Mouse (Mus musculus): Measurements from ENCODE around the gene Srsf12.

Gene Srsf12

GRCm38 (mm10) chr4:33208881-33209841 is at the start of gene Srsf12:
Gene Srsf12, plus strand, starts transcription at chr4:33208991.
- no peak for DNase-seq (ENCODE audit: low spot score)

DNA sequence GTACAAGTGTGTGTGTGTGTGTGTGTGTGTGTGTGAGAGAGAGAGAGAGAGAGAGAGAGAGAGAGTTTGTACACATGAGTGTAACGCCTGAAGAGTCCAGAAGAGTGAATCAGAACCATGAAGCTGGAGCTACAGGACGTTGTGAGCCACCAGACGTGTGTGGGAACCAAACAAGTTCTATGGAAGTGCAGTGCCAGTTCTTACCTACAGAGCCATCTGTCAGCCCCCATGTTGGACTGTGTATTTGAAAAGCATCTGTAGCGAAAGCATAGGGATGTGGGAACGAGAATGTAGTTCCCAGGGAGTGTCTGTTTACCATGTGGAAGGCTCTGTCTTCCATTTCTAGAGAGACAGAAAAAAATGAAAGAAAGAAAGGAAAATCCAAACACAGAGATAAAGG is 25.3 kb upstream of the Srsf12 start:
- DNase-seq (ENCODE audit: low spot score) = no peak

DNA sequence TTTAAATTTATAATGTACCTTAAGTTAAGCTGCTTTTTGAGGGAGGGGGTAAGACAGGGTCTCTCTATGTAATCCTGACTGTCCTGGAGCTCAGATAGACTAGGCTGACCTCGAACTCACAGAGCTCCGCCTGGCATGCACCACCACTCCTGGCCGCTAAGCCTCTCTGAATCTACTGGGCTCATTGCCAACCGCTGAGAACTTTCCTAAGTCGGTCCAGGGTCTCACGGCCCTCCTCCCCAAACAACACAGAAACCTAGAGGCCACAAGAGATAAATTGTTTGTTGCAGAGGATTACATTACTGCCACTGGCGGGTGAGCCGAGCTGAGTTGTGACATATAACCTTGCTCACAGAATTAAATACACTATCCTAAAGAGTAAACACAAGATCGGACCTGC is 20.6 kb upstream of the Srsf12 start:
- DNase-seq (ENCODE audit: low spot score) = no peak

DNA sequence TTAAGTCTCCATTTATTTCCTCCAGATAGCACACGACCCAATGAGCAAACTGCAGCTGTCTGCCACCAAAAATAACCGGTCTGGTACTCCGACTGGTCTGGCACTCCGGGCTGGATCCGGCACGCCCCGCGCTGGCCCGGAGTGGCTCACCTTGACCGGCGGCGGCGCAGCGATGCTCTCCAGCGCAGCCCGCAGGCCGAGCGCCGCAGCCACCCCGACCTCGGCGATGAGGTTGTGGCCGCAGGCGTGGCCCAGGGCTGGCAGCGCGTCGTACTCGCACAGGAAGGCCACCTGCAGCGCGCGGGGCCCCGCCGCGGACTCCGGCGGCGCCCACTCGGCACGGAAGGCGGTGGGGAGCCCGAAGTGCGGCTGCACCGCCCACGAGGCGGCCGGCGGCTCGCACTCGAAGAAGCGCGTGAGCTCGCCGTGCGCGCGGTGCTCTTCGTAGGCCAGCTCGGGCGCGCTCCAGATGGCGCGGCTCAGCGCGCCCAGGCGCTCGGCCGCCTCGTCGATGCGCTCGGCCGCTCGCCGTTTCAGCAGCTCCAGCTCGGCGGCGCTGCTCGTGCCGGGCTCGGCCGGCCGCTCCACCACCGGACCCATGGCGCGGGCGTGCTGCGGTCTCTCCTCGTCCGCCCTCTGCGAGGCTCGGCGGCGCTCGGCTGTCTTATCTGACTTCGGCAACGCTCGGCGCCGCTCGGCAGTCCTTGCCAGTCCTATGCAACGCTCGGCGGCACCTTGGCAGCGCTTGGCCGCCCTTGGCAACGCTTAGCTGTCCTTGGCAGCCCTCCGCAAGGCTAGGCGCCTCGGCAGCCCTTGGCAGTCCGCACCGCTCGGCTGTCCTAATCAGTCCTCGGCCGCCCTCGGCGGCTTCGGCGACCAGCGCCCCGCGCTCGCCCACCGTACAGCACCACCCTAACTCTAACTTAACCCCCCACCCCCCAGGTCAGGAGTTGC is 19.7 kb upstream of the Srsf12 start:
- DNase-seq (ENCODE audit: low spot score) = peak; percentile 71

- DNase-seq (ENCODE audit: low spot score) = no peak
Observed at GRCm38 (mm10) chr4:33189735-33190036, 19.1 kb upstream of the Srsf12 start, which contains the start of gene Pm20d2. Gene Pm20d2, minus strand, starts transcription at chr4:33189737.

- no peak for DNase-seq (ENCODE audit: low spot score)
Observed at GRCm38 (mm10) chr4:33198117-33198516, 10.7 kb upstream of the Srsf12 start.

- no peak for DNase-seq (ENCODE audit: low spot score)
Observed at GRCm38 (mm10) chr4:33204682-33205081, 4.1 kb upstream of the Srsf12 start.

DNA sequence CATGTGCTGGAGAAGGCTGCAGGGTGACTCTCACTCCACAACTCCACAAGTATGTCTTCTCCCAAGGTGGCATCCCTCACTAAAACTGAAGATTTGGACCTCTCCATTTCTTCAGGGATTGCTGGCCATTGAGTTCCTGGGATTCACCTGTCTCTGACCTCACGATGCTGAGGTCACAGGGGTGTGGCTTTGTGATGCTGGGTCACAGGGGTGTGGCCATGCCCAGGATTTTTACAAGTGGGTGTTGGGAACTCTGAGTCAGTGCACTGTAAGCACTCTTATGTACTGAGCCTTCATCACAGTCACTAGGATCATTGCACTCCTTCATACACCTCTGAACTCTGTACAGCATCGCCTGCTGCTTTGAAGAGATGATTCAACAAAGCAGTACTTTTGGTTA is 1.2 kb upstream of the Srsf12 start:
- no peak for DNase-seq (ENCODE audit: low spot score)

GRCm38 (mm10) chr4:33221847-33222246 is 13.1 kb downstream of the Srsf12 start:
- no peak for DNase-seq (ENCODE audit: low spot score)

- DNase-seq (ENCODE audit: low spot score) = no peak
Observed at GRCm38 (mm10) chr4:33224003-33224675, 15.3 kb downstream of the Srsf12 start.

DNA sequence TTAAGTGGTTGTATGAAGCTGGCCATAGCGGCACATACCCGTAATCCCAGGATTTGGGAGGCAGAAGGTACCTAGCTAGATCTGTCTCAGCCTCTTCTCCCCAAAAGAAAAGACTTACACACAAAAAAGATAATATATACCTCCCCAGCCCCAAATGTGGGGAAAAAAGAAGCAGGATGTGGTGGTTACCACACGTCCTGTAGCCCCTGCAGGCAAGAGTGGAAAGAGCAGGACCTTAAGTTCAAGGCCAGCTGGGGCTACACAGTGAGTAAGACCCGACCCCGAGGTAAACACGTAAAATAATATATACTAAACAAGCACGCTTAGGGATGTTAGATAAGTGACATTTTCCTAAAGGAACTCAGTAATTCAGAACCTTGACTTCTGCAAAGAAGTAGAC is 18.4 kb downstream of the Srsf12 start:
- DNase-seq (ENCODE audit: low spot score) = no peak

GRCm38 (mm10) chr4:33229639-33230038 is 20.8 kb downstream of the Srsf12 start:
- DNase-seq (ENCODE audit: low spot score) = no peak

- peak; percentile 51 for DNase-seq (ENCODE audit: low spot score)
Observed at GRCm38 (mm10) chr4:33230881-33231280, 22.1 kb downstream of the Srsf12 start.

DNA sequence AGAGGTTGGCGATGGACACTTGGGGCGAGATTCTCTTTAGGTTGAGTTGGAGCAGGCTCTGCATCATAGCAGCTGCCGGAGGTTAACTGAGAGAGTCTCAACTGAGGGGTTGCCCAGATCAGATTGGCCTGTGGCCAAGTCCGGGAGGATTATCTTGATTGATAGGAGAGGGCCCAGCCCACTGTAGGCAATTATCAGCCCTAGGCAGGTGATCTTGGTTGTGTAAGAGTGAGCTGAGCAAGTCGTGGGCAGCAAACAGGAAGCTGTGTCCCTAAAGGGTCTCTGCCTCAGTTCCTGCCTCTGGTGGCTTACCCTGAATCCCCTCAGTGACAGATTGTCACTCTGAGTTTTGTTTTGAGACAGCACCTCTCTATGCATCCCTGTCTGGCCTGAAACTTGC is 33.7 kb downstream of the Srsf12 start:
- DNase-seq (ENCODE audit: low spot score) = peak; percentile 73

DNA sequence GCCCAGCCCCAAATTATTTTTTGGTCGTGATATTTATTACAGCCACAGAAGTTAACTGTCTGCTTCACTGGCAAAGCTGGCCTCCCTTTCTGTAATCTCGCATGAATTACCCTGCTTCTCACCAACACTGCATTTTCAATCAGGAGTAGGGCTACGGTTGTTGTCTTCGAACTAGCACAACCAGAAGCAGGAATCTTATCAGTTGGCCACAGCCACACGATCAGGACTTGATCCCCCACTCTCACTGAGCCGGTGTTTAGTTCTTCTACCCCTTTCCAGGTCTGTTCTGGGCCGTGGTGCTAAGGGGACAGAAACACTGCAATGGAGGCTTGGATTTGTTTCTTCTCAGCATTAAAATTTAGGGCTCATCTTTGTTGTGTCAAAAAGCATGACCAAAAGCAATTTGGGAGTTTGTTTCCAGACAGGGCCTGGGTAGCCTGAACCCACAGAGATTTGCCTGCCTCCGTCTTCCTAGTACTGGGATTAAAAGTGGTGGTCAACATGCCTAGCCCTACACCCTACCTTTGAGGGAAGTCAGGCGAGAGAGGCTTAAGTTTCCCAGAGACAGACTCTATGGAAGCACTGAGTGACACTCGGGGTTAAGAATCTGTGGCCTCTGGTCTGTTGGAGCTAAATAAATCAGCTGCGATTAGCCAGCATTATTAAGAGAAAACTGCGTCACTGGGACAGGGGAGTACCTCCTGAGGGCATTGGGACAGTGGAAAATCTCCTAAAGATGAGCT is 34.4 kb downstream of the Srsf12 start:
- no peak for DNase-seq (ENCODE audit: low spot score)

DNA sequence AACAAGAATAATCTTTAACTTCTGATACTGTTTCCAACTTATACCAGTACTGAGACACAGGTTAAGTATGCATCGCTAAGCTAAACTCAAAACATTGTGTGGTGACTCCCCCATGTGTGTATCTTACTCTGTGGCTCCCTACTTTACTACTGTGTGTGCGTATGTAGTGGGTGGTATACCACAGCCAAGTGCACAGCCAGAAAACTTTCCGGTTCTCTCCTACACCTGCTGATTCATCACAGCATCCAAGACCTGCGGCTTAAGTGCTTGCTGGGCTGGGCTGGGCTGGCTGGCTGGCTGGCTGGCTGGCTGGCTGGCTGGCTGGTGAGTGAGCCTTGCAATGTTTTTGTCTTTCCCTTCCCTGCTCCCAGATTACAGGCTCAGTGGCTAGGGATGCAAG is 35.1 kb downstream of the Srsf12 start:
- DNase-seq (ENCODE audit: low spot score) = peak; percentile 20

DNA sequence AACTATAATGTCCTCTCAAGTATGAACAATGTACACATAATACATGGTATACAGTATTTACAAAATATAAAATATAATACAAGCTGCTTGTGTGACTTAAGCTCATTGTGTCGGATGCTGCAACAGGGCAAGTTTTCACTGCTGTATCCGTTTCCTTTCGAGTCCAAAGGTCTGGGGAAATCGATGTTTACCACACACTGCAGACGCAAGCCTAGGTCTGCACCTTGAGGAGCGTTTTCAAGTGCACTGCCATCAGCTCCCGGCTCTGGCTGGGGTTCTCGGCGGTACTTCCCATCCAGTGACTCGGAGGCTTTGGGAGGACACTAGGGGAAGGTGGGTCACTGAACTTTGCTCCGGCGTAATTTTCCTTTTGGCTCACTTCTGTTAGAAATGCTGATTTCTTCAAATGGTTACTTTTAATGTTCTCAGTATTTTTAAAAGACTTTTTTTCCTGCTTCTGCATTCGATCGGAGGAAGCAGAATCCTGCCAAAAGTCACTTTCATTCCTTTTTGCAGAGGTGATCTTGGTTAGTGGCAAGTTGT is 37.1 kb downstream of the Srsf12 start:
- peak; percentile 55 for DNase-seq (ENCODE audit: low spot score)

DNA sequence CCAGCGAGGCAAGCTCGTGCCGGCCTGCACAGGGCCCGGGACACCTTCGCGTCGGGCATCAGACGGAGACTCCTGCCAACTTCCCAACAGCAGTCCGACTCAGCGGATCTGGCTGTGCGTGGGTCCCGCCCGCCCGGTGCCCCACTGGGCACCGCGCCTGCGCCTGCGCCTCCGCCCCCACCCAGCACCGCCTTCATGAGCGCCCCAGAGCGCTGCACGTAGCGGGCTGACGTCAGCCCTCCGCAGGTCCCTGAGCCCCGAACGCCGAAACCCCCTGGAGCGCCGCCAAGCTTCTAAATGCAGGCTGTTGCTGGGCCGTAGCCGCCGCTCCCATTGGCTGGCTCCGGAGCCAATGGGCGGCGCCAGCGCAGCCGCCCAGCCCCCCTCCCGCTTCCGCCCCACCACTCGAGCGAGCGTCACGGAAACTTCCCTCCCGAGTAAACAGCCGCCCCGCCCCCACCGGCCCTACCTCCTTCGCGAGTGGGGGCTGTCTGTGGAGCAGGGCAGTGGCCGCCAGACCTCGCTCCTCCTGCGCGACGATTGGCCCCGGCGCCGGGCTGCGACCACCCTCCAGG is 38.8 kb downstream of the Srsf12 start:
- DNase-seq (ENCODE audit: low spot score) = peak; percentile 98

DNA sequence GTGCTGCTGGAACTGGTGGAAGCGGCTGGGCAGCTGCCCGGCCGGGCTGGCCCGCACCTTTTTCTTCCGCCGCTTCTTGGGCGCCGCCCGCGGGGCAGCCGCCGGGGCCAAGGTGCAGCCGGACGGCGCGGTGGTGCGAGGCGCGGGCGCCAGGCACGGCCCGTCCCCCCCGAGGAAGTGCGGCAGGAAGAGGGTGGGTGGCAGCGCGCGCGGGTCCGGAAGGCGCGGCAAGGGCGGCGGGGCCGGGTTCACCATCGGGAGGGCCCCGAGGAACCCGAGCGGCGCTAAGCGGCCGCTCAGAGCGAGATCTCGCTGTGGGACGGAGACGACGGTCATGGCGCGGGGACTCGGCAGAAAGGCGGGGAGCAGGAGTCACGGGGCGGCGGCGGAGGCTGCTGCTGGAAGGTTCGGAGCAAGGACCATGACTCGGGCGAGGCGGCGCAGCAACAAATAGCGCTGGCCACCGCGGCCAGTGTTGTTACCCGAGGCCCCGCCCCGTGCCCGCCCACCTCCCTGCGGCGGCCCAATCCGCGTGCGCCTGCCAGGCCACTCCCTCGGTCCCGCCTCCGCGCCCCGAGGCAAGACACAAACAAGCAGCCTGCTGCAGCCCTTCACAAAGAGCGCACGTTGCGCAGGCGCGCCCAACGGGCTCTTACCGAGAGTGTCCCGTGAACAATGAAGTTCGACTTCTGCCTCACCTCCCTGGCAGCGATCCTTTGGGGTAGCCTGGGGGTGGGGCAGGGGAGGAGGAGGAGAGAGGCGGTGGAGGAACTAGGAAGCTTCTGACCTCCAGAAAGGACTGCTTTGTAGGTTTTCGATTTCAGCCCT is 39.5 kb downstream of the Srsf12 start:
- peak; percentile 99 for DNase-seq (ENCODE audit: low spot score)

- DNase-seq (ENCODE audit: low spot score) = no peak
Observed at GRCm38 (mm10) chr4:33248915-33249314, 40.1 kb downstream of the Srsf12 start.
